Mouse (Mus musculus) G1E (cell line): ENCODE measurements around the gene Mlec. TPM values are rescaled to one million over a fixed set of nuclear protein-coding genes. Genes with fewer than 3 reads are reported as not detected.
A peak's percentile ranks its signal among the peaks of the same experiment; 100 is the strongest.
"Not testable (repeated sequence)": the region's sequence is repeated elsewhere in the genome, so short reads cannot be mapped to it uniquely, and the experiment has no call there.

Experiments used
- ATAC-seq: 2 replicates; pipeline ENCODE4 v1.8.0; 2016; ENCODE audit warnings: mild to moderate bottlenecking; ENCODE audit not compliant: insufficient number of reproducible peaks, poor library complexity, low FRiP score, severe bottlenecking; ENCODE audit errors: extremely low read depth
- DNase-seq: peaks from one replicate; pipeline ENCODE4 v3.0.0; 2012; ENCODE audit warnings: low spot score
- H3K27me3 ChIP-seq: 2 replicates; pipeline ENCODE4 v1.6.1; 2012; ENCODE audit warnings: mild to moderate bottlenecking, low read length, inconsistent platforms; ENCODE audit not compliant: insufficient read depth
- H3K36me3 ChIP-seq: replicated peaks from 2 replicates; pipeline ENCODE3; 2012; ENCODE audit warnings: mild to moderate bottlenecking, inconsistent platforms
- H3K4me1 ChIP-seq: 2 replicates; pipeline ENCODE4 v1.6.1; 2012; ENCODE audit warnings: low read depth, low read length, inconsistent platforms, mixed read lengths; ENCODE audit not compliant: insufficient read depth
- H3K4me3 ChIP-seq: 2 replicates; pipeline ENCODE4 v1.5.1; 2012; ENCODE audit warnings: low read depth, mild to moderate bottlenecking, inconsistent platforms, low read length, moderate library complexity, mixed read lengths
- H3K9me3 ChIP-seq: replicated peaks from 2 replicates; pipeline ENCODE4 v1.6.1; 2012; ENCODE audit warnings: inconsistent platforms
- CTCF ChIP-seq: IDR thresholded peaks from 2 replicates; pipeline ENCODE4 v1.5.1; 2012; ENCODE audit warnings: low read depth, low read length, inconsistent platforms, mixed read lengths
- GATA1 ChIP-seq: IDR thresholded peaks from 2 replicates; pipeline ENCODE4 v1.6.1; 2012; ENCODE audit warnings: borderline replicate concordance, low read length, inconsistent platforms, mixed read lengths
- GATA2 ChIP-seq: IDR thresholded peaks from 2 replicates; pipeline ENCODE4 v1.6.1; 2012; ENCODE audit warnings: low read depth, low read length, inconsistent platforms, borderline replicate concordance
- POLR2AphosphoS5 ChIP-seq: IDR thresholded peaks from 2 replicates; pipeline ENCODE4 v1.6.1; 2012; ENCODE audit warnings: low read depth, low read length, inconsistent platforms; ENCODE audit not compliant: insufficient replicate concordance
- TAL1 ChIP-seq: conservative IDR thresholded peaks from 2 replicates; pipeline ENCODE4 v1.6.1; 2012; ENCODE audit warnings: low read depth, low read length, inconsistent platforms, mixed read lengths
- polyA plus RNA-seq: library from polyadenylated mRNA; stranded (reverse); fragments of >175 nt; gene quantifications from 2 replicates; pipeline ENCODE4 v1.2.3, GENCODE M21; 2012
- total RNA-seq, 2 experiments: library from RNA; stranded (forward) in 1 of 2; stranded (reverse) in 1 of 2; fragments of 200-1000 nt in 1 of 2; fragments of >200 nt in 1 of 2; fragmentation: Nextera tagmentation in 1 of 2; gene quantifications; 2 replicates each; pipeline ENCODE4 v1.2.3; 2014 to 2017

The Mlec gene
- total and polyA plus RNA-seq, 3 experiments: 119 to 198 (median 191) TPM

DNA sequence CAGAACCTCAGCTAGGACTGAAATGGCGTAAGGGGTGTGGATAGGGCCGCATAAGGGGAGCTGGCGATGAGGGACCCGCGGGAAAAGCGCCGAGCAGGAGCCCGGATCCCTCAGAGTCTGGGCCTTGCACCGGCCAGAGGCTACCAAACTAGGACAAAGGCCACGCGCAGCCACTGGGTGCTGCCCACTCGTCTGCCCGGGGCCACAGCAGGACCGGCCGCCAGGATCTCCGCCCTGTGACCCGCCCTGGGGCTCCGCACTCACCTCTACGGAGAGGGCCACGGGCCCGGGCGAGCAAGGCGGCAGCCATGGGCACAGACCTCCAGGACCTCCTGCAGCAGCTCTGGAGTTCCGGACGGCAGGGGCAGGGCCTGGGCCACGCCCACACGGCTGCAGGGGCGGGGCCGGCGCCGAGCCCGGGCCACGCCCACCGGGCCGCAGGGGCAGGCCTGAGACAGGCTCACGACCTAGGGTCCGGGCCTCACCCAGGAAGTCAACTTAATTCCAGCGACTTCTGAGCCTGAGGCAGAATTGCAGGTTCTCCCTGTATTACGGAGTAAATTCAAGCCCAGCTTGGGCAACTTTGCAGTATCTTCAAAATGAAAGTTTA, 38.9 kb downstream of the Mlec start, which contains the start of gene Acads:
Acads (minus strand) TSS at position 386 of the 610 bp plus-strand sequence.
- no peaks in the 10 kb centered on the region for H3K27me3 ChIP-seq
- H3K36me3 ChIP-seq: peaks cover 58% of the 10 kb centered on the region
- peaks cover 3% of the 10 kb centered on the region; the same call in 1 of the 2 replicates for H3K9me3 ChIP-seq
- TF ChIP-seq POLR2AphosphoS5 (no peak), CTCF (no peak), GATA1 (no peak), GATA2 (no peak)
- peak within 1 kb of the TSS; percentile 78 for H3K4me3 ChIP-seq
- ATAC-seq (peak; percentile 85), DNase-seq (peak; percentile 99)
- peaks cover 19% of the 10 kb centered on the region for H3K4me1 ChIP-seq

DNA sequence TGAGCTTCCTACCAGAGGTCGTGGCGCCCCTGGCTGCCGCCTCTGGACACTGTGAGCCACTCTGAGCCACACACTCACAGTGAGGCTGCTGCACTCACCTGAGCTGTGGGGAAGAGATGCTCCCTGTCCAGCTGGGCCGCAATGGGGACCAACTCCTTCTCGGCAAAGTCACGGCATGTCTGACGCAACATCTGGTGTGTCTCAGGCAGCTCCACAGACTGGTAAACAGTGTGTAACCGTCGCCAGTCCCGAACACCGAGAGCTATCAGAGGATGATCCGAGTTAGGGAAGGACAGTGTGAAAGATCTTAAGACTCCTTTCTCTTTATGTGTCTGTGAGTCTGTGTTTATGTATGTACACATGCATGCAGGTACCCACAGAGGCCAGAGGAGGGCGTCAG, 40.5 kb downstream of the Mlec start:
- no peak for DNase-seq
- peaks cover 3% of the 10 kb centered on the region; the same call in 1 of the 2 replicates for H3K9me3 ChIP-seq
- H3K4me1 ChIP-seq: peaks cover 22% of the 10 kb centered on the region
- peaks cover 59% of the 10 kb centered on the region for H3K36me3 ChIP-seq
- ATAC-seq: no peak
- H3K27me3 ChIP-seq: no peaks in the 10 kb centered on the region
- H3K4me3 ChIP-seq: 0 out of 2 replicates have a peak overlapping the region, but pooled peaks have one; percentile 28
- TF ChIP-seq GATA2 (no peak), GATA1 (no peak), TAL1 (no peak), CTCF (no peak), POLR2AphosphoS5 (no peak)

DNA sequence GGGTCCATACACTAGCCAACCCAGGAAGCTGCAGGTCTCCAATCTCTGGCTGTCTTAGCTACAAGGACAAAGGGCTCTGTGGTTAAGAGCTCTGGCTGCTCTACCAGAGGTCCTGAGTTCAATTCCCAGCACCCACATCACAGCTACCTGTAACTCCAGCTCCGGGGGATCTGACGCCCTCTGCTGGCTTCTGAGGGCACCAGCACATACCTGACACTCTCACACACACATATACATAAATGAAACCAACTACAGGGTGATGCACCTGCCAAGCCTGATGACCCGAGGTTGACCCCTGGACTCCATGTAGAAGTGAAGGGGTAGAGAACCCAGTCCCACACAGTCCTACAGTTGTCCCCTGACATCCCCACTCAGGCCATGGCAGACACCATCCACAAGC, 41.6 kb downstream of the Mlec start:
- no peak for TF ChIP-seq CTCF
- no peak for TF ChIP-seq GATA2
- no peak for TF ChIP-seq GATA1
- no peak for TF ChIP-seq POLR2AphosphoS5
- TF ChIP-seq TAL1: no peak
- no peaks in the 10 kb centered on the region for H3K27me3 ChIP-seq
- peaks cover 19% of the 10 kb centered on the region for H3K4me1 ChIP-seq
- no peak for ATAC-seq
- peaks cover 64% of the 10 kb centered on the region for H3K36me3 ChIP-seq
- DNase-seq: no peak
- no peak overlapping the region for H3K4me3 ChIP-seq
- H3K9me3 ChIP-seq: peaks cover 3% of the 10 kb centered on the region; the same call in 1 of the 2 replicates

DNA sequence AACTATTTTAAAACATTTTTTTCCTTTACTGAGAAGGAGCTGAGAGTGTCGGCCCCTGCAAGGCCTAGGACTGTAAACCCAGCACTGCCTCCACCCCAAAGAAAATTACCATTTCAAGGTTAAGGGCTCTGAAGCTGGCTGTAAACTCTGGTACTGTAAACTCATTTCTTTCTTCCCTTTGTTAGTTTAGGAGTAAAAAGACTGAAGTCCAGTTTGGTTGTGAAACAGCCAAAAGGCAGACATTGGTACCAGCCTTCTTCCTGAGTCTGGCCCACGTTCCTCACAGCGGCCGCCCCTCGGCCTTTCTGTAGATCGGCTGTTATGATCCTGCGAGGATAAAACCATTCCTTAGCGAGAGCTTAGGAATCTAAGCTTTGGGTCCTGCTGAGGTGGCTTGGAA, 43.5 kb downstream of the Mlec start:
- H3K4me1 ChIP-seq: peaks cover 17% of the 10 kb centered on the region
- TF ChIP-seq CTCF: no peak
- TF ChIP-seq GATA2: no peak
- no peak for TF ChIP-seq TAL1
- no peak for TF ChIP-seq POLR2AphosphoS5
- no peak for TF ChIP-seq GATA1
- no peak for DNase-seq
- ATAC-seq: no peak
- H3K27me3 ChIP-seq: no peaks in the 10 kb centered on the region; the same call in 1 of the 2 replicates
- peaks cover 78% of the 10 kb centered on the region for H3K36me3 ChIP-seq
- peaks cover 20% of the 10 kb centered on the region for H3K9me3 ChIP-seq
- no peak overlapping the region for H3K4me3 ChIP-seq

DNA sequence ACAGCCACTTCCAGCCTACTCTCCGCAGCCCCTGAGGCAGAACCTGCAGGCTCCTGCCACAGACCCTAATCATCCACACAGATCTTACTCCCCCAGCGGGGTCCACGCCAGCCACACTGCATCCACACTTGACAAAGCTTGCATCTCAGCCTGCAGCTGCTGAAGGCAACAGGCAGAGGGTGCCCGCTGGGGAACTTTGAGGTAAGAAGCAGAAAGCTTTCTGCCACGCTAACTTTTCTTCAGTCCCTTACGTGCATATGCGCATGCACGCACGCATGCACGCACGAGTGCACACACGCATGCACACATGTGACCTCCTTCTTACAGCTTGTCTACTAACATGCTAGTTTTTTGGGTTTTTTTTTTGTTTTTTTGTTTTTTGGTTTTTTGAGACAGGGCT, 44.7 kb downstream of the Mlec start:
- Histone ChIP-seq H3K36me3 (peaks cover 87% of the 10 kb centered on the region), H3K4me1 (peaks cover 7% of the 10 kb centered on the region), H3K27me3 (no peaks in the 10 kb centered on the region; the same call in 1 of the 2 replicates), H3K9me3 (peaks cover 28% of the 10 kb centered on the region), H3K4me3 (no peak overlapping the region)
- no peak for TF ChIP-seq POLR2AphosphoS5
- no peak for TF ChIP-seq GATA2
- no peak for TF ChIP-seq TAL1
- no peak for TF ChIP-seq GATA1
- no peak for TF ChIP-seq CTCF
- DNase-seq: no peak
- no peak for ATAC-seq

DNA sequence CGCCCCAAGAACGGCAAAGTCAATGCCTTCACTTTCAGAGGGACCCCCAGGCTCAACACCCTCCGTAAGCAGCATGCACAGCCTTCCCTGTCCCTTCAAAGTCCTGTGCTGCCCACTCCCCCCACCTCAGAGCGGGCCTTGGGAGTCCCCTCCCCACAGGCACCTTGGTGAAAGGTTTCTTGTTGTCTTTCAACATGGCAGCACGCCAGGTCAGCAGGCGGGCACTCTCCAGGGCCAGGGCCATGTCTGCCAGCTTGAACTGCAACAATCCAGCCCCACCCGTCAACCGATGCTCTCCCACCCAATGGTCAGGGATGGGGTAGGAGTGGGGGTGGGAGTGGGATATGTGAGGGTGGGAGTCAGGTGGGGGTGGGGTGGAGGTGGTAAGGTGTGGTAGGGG, 46.8 kb downstream of the Mlec start:
- peaks cover 3% of the 10 kb centered on the region; the same call in 1 of the 2 replicates for H3K4me1 ChIP-seq
- peaks cover 81% of the 10 kb centered on the region for H3K36me3 ChIP-seq
- peaks cover 27% of the 10 kb centered on the region for H3K9me3 ChIP-seq
- H3K27me3 ChIP-seq: no peaks in the 10 kb centered on the region; the same call in 1 of the 2 replicates
- no peak for TF ChIP-seq GATA2
- TF ChIP-seq TAL1: no peak
- TF ChIP-seq CTCF: no peak
- no peak for TF ChIP-seq POLR2AphosphoS5
- TF ChIP-seq GATA1: no peak
- no peak overlapping the region for H3K4me3 ChIP-seq
- ATAC-seq: no peak
- DNase-seq: no peak

DNA sequence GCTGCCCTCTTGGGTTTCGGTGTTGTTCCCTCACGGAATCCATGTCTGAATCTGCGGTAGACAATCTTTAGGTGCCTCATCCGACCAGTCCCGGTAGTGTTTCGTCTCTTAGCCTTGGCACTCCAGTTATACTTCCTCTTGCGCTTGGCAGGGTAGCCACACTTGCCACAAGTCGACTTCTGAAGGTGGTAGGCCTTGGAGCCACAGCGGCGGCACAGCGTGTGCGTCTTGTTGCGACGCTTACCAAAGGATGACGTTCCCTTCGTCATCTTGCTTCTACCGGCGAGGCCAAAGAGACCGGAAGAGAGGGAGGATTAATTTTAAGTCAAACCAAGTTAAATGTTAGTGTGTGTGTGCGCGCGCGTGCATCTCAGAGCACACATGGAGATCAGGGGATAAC, 54.7 kb downstream of the Mlec start:
- H3K4me1 ChIP-seq, H3K9me3 ChIP-seq, H3K27me3 ChIP-seq, DNase-seq, ATAC-seq, H3K4me3 ChIP-seq: not testable (repeated sequence)
- peaks cover 69% of the 10 kb centered on the region for H3K36me3 ChIP-seq
